Mouse (Mus musculus) forebrain, embryonic 13.5 days (tissue): ENCODE results near the gene Ints14. TPM values are rescaled to one million over a fixed set of nuclear protein-coding genes. Genes with fewer than 3 reads are reported as not detected.

Experiments used
- ATAC-seq: fragments of 200-750 bp; cut with Nextera tagmentation; 2 replicates; pipeline ENCODE4 v1.8.0; 2017
- H3K27ac ChIP-seq: fragments of 300-500 bp; sonication (generic); 2 replicates; pipeline ENCODE4 v1.5.1; 2015; ENCODE audit warnings: inconsistent platforms, mild to moderate bottlenecking, moderate library complexity
- H3K27me3 ChIP-seq: fragments of 300-500 bp; sonication (generic); 2 replicates; pipeline ENCODE4 v1.6.1; 2015; ENCODE audit warnings: mild to moderate bottlenecking, inconsistent platforms
- H3K36me3 ChIP-seq: fragments of 300-500 bp; sonication (generic); 2 replicates; pipeline ENCODE4 v1.6.1; 2015; ENCODE audit warnings: mild to moderate bottlenecking, inconsistent platforms; ENCODE audit not compliant: poor library complexity, severe bottlenecking
- H3K4me1 ChIP-seq: fragments of 300-500 bp; sonication (generic); 2 replicates; pipeline ENCODE4 v1.6.1; 2015; ENCODE audit warnings: inconsistent platforms
- H3K4me2 ChIP-seq: fragments of 300-500 bp; sonication (generic); 2 replicates; pipeline ENCODE4 v1.6.1; 2015; ENCODE audit warnings: inconsistent platforms, mild to moderate bottlenecking, moderate library complexity
- H3K4me3 ChIP-seq: fragments of 300-500 bp; sonication (generic); 2 replicates; pipeline ENCODE4 v1.5.1; 2015; ENCODE audit warnings: mild to moderate bottlenecking, inconsistent platforms
- H3K9ac ChIP-seq: fragments of 300-500 bp; sonication (generic); 2 replicates; pipeline ENCODE4 v1.6.1; 2015; ENCODE audit warnings: mild to moderate bottlenecking, inconsistent platforms
- H3K9me3 ChIP-seq: fragments of 300-500 bp; sonication (generic); replicated peaks from 2 replicates; pipeline ENCODE4 v1.6.1; 2016; ENCODE audit warnings: inconsistent platforms
- WGBS: fragments of 180-500 bp; shearing (Covaris S2); methylation state at CpG from one replicate; pipeline ENCODE4 v1.1.7; 2015; 5-methylcytosine and 5-hydroxymethylcytosine counted together
- polyA plus RNA-seq: library from polyadenylated mRNA; unstranded; fragments of >200 nt; fragmentation: Nextera tagmentation; extraction: Ambion mirVana; gene quantifications from 2 replicates; pipeline ENCODE4 v1.2.1, GENCODE M21; 2015

Ints14 gene
- polyA plus RNA-seq, 1 experiment from 2014 or later: 50.4 TPM

DNA sequence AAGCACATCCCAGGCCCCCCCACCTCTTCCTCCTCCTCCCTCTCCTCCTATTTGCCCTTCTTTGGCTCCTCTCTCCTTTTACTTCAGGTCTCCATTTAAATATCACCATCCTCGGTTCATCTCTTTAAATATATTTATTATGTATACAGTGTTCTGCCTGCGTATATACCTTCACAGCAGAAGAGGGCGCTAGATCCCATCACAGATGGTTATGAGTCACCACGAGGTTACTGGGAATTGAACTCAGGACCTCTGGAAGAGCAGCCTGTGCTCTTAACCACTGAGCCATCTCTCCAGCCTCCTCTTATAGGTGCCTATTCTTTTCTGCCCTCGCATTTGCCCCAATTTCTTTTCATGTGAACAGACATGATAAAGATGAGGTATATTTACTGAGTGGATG is 23.2 kb upstream of the Ints14 start:
- H3K9ac ChIP-seq: no peak overlapping the region
- H3K27me3 ChIP-seq: 0 out of 2 replicates have a peak, but pooled peaks cover 4% of the 10 kb centered on the region
- no peaks in the 10 kb centered on the region for H3K36me3 ChIP-seq
- WGBS: 58% methylated on average over 5 of the region's 5 CpGs
- H3K4me1 ChIP-seq: 0 out of 2 replicates have a peak, but pooled peaks cover 6% of the 10 kb centered on the region
- no peak overlapping the region for H3K4me2 ChIP-seq
- H3K27ac ChIP-seq: no peak overlapping the region
- H3K4me3 ChIP-seq: no peak overlapping the region
- H3K9me3 ChIP-seq: no peaks in the 10 kb centered on the region
- no peak for ATAC-seq

DNA sequence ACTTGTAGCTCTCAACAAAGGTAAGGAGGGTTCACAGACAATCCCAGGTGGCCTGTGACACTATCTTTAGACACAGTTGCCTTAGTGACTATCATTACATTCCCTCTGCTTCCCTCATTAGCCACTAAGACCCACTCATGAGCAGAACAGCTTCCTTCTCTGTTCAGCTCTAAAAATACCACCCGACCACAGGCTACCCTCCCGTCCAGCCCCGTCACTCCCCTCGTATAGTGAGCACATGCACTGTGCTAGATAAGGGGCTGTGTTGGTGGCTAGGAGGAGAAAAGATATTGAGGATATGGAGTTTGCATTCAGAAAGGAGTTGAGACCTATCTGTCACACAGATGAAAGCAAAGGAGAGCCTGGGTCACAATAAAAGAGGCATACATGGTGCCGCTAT is 22.2 kb upstream of the Ints14 start:
- no peak for ATAC-seq
- Histone ChIP-seq H3K27me3 (peaks cover 11% of the 10 kb centered on the region; the same call in 1 of the 2 replicates), H3K4me1 (0 out of 2 replicates have a peak, but pooled peaks cover 6% of the 10 kb centered on the region), H3K36me3 (no peaks in the 10 kb centered on the region), H3K9me3 (no peaks in the 10 kb centered on the region), H3K27ac (no peak overlapping the region), H3K4me3 (no peak overlapping the region), H3K9ac (no peak overlapping the region), H3K4me2 (no peak overlapping the region)
- 83% methylated on average over 5 of the region's 5 CpGs for WGBS

DNA sequence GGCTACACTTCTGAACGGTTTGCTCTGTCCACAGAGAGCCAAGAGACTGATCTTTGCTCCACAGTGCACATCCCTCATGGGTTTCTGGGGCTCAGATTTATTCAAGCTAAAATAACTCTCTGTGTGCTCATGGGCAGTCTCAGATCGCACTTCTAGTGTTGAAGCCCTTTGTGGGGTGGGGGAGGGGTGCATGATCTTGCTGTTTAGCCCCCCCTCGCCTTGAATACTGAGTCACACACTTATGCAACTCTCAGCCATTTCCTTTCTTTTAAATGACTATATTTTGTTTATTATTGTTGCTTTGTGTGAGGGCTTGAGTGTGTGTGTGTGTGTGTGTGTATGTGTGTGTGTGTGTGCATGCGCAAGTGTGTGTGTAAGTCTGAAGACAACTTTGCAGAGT is 21.4 kb upstream of the Ints14 start:
- WGBS: 64% methylated on average over 4 of the region's 4 CpGs
- no peak overlapping the region for H3K4me2 ChIP-seq
- ATAC-seq: no peak
- H3K4me3 ChIP-seq: no peak overlapping the region
- H3K9ac ChIP-seq: no peak overlapping the region
- H3K27ac ChIP-seq: no peak overlapping the region
- no peaks in the 10 kb centered on the region for H3K9me3 ChIP-seq
- peaks cover 12% of the 10 kb centered on the region; the same call in 1 of the 2 replicates for H3K27me3 ChIP-seq
- peaks cover 7% of the 10 kb centered on the region; the same call in 1 of the 2 replicates for H3K4me1 ChIP-seq
- no peaks in the 10 kb centered on the region for H3K36me3 ChIP-seq

DNA sequence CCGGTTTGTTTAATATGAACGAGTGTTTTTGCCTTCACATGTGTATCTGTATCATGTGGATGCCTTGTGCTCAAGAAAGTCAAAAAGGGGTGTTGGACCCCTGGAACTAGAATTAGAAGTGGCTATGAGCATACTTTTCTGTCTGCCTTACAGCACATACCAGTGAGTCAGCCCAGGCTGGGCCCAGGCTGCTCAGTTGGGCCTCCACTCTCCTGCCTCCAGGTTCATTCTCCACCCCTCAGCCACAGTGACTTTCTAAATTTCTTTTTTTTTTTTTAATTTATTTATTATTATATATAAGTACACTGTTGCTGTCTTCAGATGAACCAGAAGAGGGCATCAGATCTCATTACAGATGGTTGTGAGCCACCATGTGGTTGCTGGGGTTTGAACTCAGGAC is 20.9 kb upstream of the Ints14 start:
- H3K4me2 ChIP-seq: no peak overlapping the region
- no peak overlapping the region for H3K27ac ChIP-seq
- WGBS: 80% methylated on average over 2 of the region's 2 CpGs
- ATAC-seq: no peak
- no peaks in the 10 kb centered on the region for H3K9me3 ChIP-seq
- H3K36me3 ChIP-seq: no peaks in the 10 kb centered on the region
- peaks cover 6% of the 10 kb centered on the region; the same call in 1 of the 2 replicates for H3K4me1 ChIP-seq
- no peak overlapping the region for H3K4me3 ChIP-seq
- H3K27me3 ChIP-seq: peaks cover 13% of the 10 kb centered on the region; the same call in 1 of the 2 replicates
- no peak overlapping the region for H3K9ac ChIP-seq

- Histone ChIP-seq H3K9ac (no peak overlapping the region), H3K9me3 (no peaks in the 10 kb centered on the region), H3K4me2 (no peak overlapping the region), H3K27me3 (peaks cover 17% of the 10 kb centered on the region; the same call in 1 of the 2 replicates), H3K4me3 (no peak overlapping the region), H3K36me3 (no peaks in the 10 kb centered on the region), H3K27ac (no peak overlapping the region), H3K4me1 (peaks cover 6% of the 10 kb centered on the region; the same call in 1 of the 2 replicates)
- WGBS: 85% methylated on average over 11 of the region's 11 CpGs
- ATAC-seq: no peak
These were observed 19.9 kb upstream of the Ints14 start for GRCm38 (mm10) chr9:64940731-64941346.

DNA sequence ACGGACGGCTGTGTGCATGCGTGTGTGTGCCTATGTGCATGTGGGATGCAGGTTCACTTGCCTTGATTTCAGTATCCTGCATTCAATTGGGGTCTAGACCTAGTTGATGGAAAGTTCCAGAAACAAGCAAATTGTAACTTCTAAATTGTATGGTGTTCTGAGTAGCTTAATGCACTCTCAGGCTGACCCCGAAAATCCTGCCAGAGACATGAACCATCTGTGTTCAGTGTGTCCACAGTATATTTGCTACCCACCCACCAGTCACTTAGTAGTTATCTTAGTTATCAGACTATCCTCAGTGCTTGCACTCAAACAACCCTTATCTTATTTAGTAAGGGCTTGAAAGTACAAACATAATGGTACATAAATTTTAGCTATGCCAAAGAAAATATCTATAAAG is 19.1 kb upstream of the Ints14 start:
- ATAC-seq: no peak
- Histone ChIP-seq H3K4me2 (no peak overlapping the region), H3K27ac (no peak overlapping the region), H3K36me3 (no peaks in the 10 kb centered on the region), H3K9me3 (no peaks in the 10 kb centered on the region), H3K4me3 (no peak overlapping the region), H3K4me1 (peaks cover 6% of the 10 kb centered on the region; the same call in 1 of the 2 replicates), H3K27me3 (peaks cover 17% of the 10 kb centered on the region; the same call in 1 of the 2 replicates), H3K9ac (no peak overlapping the region)
- WGBS: 96% methylated on average over 4 of the region's 4 CpGs

DNA sequence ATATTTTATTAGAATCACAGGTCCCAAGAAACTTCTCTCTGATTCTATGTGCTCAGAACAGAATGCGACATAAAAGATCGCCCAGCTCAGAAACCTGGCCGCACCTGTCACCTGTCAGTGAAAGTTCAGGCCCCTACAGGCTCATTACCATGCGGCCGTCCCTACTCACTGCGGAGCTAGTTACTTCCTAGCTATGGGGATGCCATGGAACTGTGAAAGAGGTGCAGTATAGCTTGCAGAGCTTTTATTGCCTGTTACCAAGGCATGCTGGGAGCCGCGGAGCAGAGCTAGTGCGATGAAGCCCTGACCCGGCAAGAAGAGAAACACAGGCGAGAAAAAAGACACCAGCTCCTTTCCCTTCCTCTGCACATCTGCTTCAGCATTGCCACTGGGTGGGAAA is 16.7 kb upstream of the Ints14 start:
- H3K9me3 ChIP-seq: no peaks in the 10 kb centered on the region
- H3K4me2 ChIP-seq: no peak overlapping the region
- H3K27ac ChIP-seq: no peak overlapping the region
- peaks cover 6% of the 10 kb centered on the region; the same call in 1 of the 2 replicates for H3K4me1 ChIP-seq
- ATAC-seq: no peak
- 26% methylated on average over 11 of the region's 11 CpGs for WGBS
- H3K36me3 ChIP-seq: no peaks in the 10 kb centered on the region
- peak overlapping the region; percentile 35; the same call in 1 of the 2 replicates for H3K9ac ChIP-seq
- H3K27me3 ChIP-seq: peaks cover 17% of the 10 kb centered on the region; the same call in 1 of the 2 replicates
- no peak overlapping the region for H3K4me3 ChIP-seq

GRCm38 (mm10) chr9:64947483-64948095 is 13.1 kb upstream of the Ints14 start:
- Histone ChIP-seq H3K9me3 (no peaks in the 10 kb centered on the region), H3K4me2 (no peak overlapping the region), H3K27ac (no peak overlapping the region), H3K4me3 (no peak overlapping the region), H3K27me3 (peaks cover 24% of the 10 kb centered on the region), H3K9ac (no peak overlapping the region), H3K4me1 (peaks cover 6% of the 10 kb centered on the region; the same call in 1 of the 2 replicates), H3K36me3 (no peaks in the 10 kb centered on the region)
- no peak for ATAC-seq
- 91% methylated on average over 9 of the region's 9 CpGs for WGBS

- Histone ChIP-seq H3K9ac (no peak within 1 kb of the TSS), H3K4me2 (no peak within 1 kb of the TSS), H3K9me3 (no peaks in the 10 kb centered on the region), H3K27ac (no peak within 1 kb of the TSS), H3K36me3 (no peaks in the 10 kb centered on the region), H3K4me1 (no peaks in the 10 kb centered on the region), H3K27me3 (peaks cover 22% of the 10 kb centered on the region), H3K4me3 (no peak within 1 kb of the TSS)
- WGBS: 35% methylated on average over 11 of the region's 11 CpGs
- ATAC-seq: no peak
These were observed 9.5 kb upstream of the Ints14 start, which contains the start of gene Slc24a1 for GRCm38 (mm10) chr9:64951161-64951657. Slc24a1 (minus strand) TSS chr9:64951607.

GRCm38 (mm10) chr9:64952055-64952454 is 8.7 kb upstream of the Ints14 start:
- no peak overlapping the region for H3K4me2 ChIP-seq
- no peaks in the 10 kb centered on the region for H3K4me1 ChIP-seq

DNA sequence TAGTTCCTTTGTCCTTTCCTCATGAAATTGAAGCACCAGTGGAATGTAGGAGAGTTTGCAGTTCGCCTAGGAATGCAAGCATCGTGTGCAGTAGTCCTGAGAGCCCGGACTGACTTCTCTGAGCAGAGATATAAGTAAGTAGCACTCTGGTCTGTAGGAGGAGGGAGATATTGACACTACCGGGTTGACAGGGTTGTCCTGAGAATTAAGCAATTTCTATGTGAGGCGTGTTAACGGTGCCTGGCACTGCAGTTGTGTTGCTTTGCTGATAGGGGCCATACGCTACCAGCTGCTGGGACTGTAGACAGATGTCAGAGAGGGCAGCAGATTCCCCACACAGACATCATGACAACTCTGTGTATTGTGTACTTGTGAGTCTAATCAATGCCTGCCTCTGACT is 7.5 kb upstream of the Ints14 start:
- WGBS: 83% methylated on average over 7 of the region's 7 CpGs
- ATAC-seq: no peak

More at GRCm38 (mm10) chr9:64952055-64952454, 8.7 kb upstream of the Ints14 start:
- Histone ChIP-seq H3K4me3 (no peak overlapping the region), H3K9me3 (no peaks in the 10 kb centered on the region), H3K9ac (no peak overlapping the region), H3K27me3 (peaks cover 22% of the 10 kb centered on the region), H3K27ac (no peak overlapping the region), H3K36me3 (no peaks in the 10 kb centered on the region)
- ATAC-seq: no peak
- 18% methylated on average over 5 of the region's 5 CpGs for WGBS

GRCm38 (mm10) chr9:64956337-64956736 is 4.4 kb upstream of the Ints14 start:
- peaks cover 17% of the 10 kb centered on the region for H3K27me3 ChIP-seq
- no peaks in the 10 kb centered on the region for H3K36me3 ChIP-seq
- no peaks in the 10 kb centered on the region for H3K9me3 ChIP-seq
- H3K4me2 ChIP-seq: peak overlapping the region; percentile 37; the same call in 1 of the 2 replicates
- H3K27ac ChIP-seq: no peak overlapping the region
- no peak overlapping the region for H3K9ac ChIP-seq
- WGBS: 20% methylated on average over 12 of the region's 12 CpGs
- no peak for ATAC-seq
- H3K4me1 ChIP-seq: peaks cover 2% of the 10 kb centered on the region
- no peak overlapping the region for H3K4me3 ChIP-seq

More for the DNA sequence above, 7.5 kb upstream of the Ints14 start:
- Histone ChIP-seq H3K9me3 (no peaks in the 10 kb centered on the region), H3K4me3 (no peak overlapping the region), H3K9ac (no peak overlapping the region), H3K27me3 (peaks cover 22% of the 10 kb centered on the region), H3K4me2 (no peak overlapping the region), H3K27ac (no peak overlapping the region), H3K4me1 (no peaks in the 10 kb centered on the region), H3K36me3 (no peaks in the 10 kb centered on the region)
